Mouse (Mus musculus) embryonic fibroblast, embryonic 13.5 days (primary cell): ENCODE results near the gene Etv1.

ENCODE experiments used
- CTCF ChIP-seq: IDR thresholded peaks from 2 replicates; pipeline ENCODE4 v1.5.1; 2011; ENCODE audit warnings: mild to moderate bottlenecking, control low read depth, low read length, moderate library complexity, borderline replicate concordance; ENCODE audit not compliant: insufficient read depth
- POLR2A ChIP-seq: IDR thresholded peaks from 2 replicates; pipeline ENCODE4 v1.6.1; 2011; ENCODE audit warnings: low read depth, mild to moderate bottlenecking, control low read depth, low read length, moderate library complexity

DNA sequence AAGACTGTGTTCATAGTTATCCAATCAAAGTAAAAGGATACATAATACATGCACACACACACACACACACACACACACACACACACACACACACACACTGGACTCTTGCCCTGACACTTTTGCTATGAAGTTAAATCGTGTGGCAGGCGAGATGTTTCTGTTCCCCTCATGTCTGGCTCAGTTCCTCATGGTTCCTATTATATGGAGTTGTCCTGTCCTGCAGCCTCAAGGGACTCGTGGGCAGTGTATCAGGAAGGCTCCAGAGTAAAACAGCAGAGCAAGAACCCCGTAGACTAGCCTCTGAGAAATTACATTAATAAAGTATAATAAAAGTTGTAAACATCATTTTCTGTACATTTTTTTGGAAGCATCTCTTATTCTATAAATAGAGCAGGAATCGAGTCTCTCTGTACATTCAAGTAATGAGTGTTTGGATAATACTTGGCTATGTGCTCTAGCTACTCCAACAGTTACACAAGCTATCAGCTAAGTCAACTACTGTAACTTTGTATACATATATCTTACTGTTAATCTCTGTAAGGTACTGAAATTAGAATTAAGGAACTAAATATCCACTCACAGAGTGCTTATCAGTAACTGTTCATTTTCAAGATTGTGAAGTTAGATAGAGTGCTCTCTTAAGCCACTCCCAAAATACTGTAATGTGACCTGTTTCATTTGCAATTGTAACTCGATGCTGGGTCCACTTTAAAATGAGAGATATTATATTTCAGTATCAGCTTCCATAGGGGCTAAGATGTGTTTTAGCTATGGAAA, 35.0 kb downstream of the Etv1 start:
- no peak for TF ChIP-seq CTCF
- no peak for TF ChIP-seq POLR2A
